Mouse (Mus musculus): Measurements from ENCODE around the gene BC005624. TPM values are rescaled to one million over a fixed set of nuclear protein-coding genes. Genes with fewer than 3 reads are reported as not detected.

Gene BC005624
- polyA plus RNA-seq (2015; fragmentation: Nextera tagmentation; extraction: Ambion mirVana): 92.3 and 95.2 TPM in 2 replicates

DNA sequence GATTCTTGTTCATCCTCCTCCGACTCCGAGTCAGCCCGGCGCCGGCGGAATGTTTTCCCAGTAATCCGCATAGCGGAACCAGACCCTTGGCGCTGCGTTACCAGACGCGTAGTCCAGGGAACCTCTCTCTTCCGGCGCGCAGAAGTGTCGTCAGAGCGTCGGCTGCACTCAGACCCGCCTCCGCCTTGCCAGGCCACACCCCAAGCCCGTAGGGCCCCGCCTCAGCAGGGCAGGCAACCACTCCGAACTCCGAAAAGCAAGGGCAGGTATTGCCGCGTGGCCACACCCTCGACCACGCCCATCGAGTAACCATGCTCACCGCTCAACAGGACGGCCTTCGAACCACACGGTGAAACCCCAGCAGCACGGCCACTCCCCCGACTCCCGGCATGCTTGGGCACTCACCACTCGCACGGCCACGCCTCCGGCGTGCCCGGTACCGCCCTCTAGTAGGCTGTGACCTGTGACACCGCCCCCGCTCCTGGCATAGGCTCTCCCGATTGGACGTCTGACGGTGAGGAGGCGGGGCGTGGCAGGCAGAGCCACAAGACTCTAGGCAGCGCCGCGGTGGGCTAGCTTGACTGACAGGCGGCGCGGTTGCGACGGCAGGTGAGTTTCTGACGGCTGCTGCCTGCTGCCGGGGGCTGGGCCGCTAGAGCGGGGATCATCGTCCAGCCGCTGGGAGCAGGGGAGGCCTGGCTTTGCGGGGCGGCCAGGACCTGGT lies at the start of gene BC005624, which contains the start of gene Usp20:
BC005624 (minus strand) TSS at position 412 of the 724 bp plus-strand sequence.
Usp20 (plus strand) TSS at position 490 of the 724 bp plus-strand sequence.
- Histone ChIP-seq H3K4me1 (replicated peaks) (peaks cover 40% of the 10 kb centered on the region), H3K27ac (replicated peaks) (peak within 1 kb of the TSS; percentile 85), H3K27me3 (no peaks in the 10 kb centered on the region), H3K9me3 (no peaks in the 10 kb centered on the region), H3K4me3 (peak within 1 kb of the TSS; percentile 85), H3K4me2 (peak within 1 kb of the TSS; percentile 86), H3K9ac (peak within 1 kb of the TSS; percentile 86), H3K36me3 (peaks cover 33% of the 10 kb centered on the region)
- WGBS: under 1% methylated on average over 66 of the region's 66 CpGs
- peak; percentile 97 for ATAC-seq (ENCODE audit: low read depth)

DNA sequence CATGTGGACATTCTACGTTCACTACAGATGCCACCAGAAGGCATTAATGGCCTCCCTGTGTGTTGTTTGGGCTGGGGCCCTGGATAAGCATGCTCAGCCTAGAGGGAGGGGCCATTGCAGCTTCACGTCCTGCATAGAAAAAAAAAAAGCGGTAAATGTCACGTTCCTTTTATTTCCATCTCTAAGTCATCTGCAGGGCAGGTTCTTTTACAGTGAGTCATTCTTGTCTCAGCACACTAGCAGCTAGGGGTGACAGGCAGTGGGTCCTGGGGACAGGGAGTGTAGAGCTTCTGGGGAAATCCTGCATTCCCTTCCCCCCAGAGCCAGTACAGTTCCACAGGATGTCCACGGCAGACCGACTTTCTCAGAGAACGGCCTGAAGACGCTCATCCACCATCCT lies 44.6 kb upstream of the BC005624 start:
- no peaks in the 10 kb centered on the region for H3K9me3 ChIP-seq
- H3K27ac ChIP-seq (replicated peaks): no peak overlapping the region
- no peaks in the 10 kb centered on the region for H3K27me3 ChIP-seq
- no peak for ATAC-seq (ENCODE audit: low read depth)
- WGBS: 76% methylated on average over 8 of the region's 8 CpGs
- no peak overlapping the region for H3K4me2 ChIP-seq
- no peaks in the 10 kb centered on the region for H3K4me1 ChIP-seq (replicated peaks)
- H3K36me3 ChIP-seq: peaks cover 54% of the 10 kb centered on the region
- no peak overlapping the region for H3K9ac ChIP-seq
- H3K4me3 ChIP-seq: no peak overlapping the region

DNA sequence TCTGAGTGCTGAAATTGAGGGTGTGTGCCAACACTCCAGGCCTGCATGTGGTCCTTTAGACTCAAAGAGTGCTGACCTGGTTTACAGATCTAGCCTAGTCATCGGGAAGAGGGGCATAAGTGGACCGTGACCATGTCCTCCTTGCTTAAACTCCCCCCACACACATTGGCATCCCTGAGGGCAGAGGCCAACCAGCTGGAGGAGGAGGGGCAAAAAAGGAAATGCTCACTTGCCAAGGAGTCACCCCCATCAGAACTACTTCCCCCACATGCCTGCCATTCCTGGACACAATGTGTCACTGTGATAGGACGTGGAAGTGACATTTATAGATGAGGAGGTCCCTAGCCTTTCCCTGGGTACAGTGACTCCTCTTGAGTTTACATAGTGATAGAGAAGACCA lies 43.5 kb upstream of the BC005624 start:
- WGBS: 77% methylated on average over 3 of the region's 3 CpGs
- no peak overlapping the region for H3K27ac ChIP-seq (replicated peaks)
- no peaks in the 10 kb centered on the region for H3K27me3 ChIP-seq
- H3K4me2 ChIP-seq: no peak overlapping the region
- H3K4me3 ChIP-seq: no peak overlapping the region
- H3K36me3 ChIP-seq: peaks cover 55% of the 10 kb centered on the region
- no peak for ATAC-seq (ENCODE audit: low read depth)
- H3K4me1 ChIP-seq (replicated peaks): no peaks in the 10 kb centered on the region
- H3K9ac ChIP-seq: no peak overlapping the region
- no peaks in the 10 kb centered on the region for H3K9me3 ChIP-seq

DNA sequence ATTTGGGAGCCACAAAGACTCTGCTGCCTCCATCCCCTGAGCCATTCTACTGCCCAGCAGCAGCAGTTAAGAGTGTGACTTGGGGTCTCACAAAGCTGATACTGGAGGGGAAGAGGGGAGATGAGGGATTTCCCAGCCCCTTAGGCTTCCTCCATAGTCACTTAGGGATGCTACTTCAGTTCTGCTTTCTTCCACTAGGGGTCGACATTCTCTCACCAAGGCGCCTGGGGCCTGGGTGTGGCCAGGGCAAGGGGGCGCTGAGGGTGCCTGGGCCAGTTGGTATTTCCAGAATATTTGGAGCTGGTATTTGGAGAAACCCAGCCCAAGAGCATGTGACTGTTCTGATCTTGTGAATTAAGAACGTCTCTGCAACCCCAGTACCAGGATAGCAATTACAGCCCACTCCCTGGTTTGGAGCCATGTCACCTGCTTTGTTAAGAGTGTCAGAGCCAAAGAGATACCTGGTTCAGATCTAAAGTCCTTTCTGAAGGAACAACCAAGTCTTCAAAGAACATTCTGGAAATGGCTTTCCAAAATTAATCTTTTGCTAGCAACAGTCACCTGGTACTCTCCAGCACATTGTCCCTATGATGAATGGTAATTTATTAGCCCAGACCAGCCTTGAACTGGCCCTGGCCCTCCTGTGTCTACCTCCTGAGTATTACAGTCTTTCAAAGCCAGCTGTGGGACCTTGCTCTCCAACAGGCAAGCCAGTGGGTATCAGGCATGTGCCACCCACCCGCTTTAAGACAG lies 42.8 kb upstream of the BC005624 start:
- Histone ChIP-seq H3K4me3 (no peak overlapping the region), H3K36me3 (peaks cover 56% of the 10 kb centered on the region), H3K9ac (no peak overlapping the region), H3K4me1 (replicated peaks) (no peaks in the 10 kb centered on the region), H3K4me2 (no peak overlapping the region), H3K27ac (replicated peaks) (no peak overlapping the region), H3K9me3 (no peaks in the 10 kb centered on the region), H3K27me3 (no peaks in the 10 kb centered on the region)
- WGBS: 23% methylated on average over 5 of the region's 5 CpGs
- peak; percentile 40 for ATAC-seq (ENCODE audit: low read depth)

DNA sequence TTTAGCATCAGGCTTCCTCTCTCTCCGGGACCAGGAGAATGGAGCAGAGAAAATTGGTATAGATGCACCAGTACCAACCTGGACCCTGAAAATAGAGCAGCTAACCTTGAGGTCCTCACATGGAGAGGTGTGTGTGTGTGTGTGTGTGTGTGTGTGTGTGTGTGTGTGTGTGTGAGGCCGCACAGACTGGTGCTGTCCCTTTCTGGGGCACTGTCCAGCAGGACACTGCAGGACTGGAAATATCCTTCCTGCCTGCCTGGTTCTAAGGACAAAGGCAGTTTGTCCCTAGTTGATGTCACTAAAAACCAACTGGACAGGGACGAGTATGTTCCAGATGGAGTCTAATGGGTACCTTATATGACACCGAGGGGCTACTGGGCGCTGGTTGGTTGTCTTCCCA lies 41.9 kb upstream of the BC005624 start:
- H3K4me2 ChIP-seq: no peak overlapping the region
- H3K9me3 ChIP-seq: no peaks in the 10 kb centered on the region
- H3K36me3 ChIP-seq: peaks cover 63% of the 10 kb centered on the region
- H3K27me3 ChIP-seq: no peaks in the 10 kb centered on the region
- 76% methylated on average over 5 of the region's 5 CpGs for WGBS
- no peak overlapping the region for H3K9ac ChIP-seq
- no peak for ATAC-seq (ENCODE audit: low read depth)
- H3K27ac ChIP-seq (replicated peaks): no peak overlapping the region
- H3K4me1 ChIP-seq (replicated peaks): no peaks in the 10 kb centered on the region
- H3K4me3 ChIP-seq: no peak overlapping the region

DNA sequence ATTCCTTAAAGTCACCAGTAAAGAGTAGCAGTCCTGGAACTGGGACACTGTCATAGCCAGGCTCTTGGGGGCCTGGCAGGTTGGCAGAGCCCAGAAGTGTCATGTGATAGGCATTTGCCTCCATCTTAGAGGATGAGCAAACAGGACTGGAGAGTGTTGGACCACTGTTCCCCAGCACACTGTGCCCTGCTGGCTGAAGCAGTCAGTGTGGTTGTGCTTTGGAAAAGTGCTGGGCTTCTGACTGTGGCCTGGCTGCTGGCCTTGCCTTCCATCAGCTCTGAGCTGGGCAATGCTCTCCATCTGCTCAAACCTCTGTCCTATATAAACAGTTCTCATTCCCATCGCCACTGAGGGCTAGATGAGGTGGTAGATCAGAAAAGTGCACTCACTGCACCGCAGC lies 38.2 kb upstream of the BC005624 start:
- Histone ChIP-seq H3K36me3 (peaks cover 74% of the 10 kb centered on the region), H3K27me3 (no peaks in the 10 kb centered on the region), H3K9ac (no peak overlapping the region), H3K4me1 (replicated peaks) (no peaks in the 10 kb centered on the region), H3K4me3 (no peak overlapping the region), H3K9me3 (no peaks in the 10 kb centered on the region), H3K4me2 (no peak overlapping the region), H3K27ac (replicated peaks) (no peak overlapping the region)
- 92% methylated on average over 2 of the region's 2 CpGs for WGBS
- no peak for ATAC-seq (ENCODE audit: low read depth)

DNA sequence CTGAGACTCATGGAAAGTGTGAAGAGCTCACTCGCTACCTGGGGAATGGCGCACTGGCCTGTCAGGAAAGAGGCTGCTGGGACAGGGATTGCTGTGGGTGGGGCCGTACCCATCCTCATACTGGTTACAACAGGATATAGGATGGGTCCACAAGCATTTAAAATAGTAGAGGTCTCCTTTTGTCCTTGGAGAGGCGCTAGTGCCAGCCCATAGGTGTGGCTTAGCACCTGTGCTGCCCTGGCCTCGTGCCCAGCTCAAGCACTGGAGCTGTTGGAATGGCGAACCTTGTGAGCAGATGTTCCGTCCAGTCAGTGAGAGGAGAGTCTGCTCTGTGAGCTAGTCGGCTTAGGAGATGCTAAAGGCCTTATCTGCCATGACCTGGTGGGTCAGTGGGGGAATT lies 37.0 kb upstream of the BC005624 start:
- no peak for ATAC-seq (ENCODE audit: low read depth)
- no peak overlapping the region for H3K4me3 ChIP-seq
- no peaks in the 10 kb centered on the region for H3K4me1 ChIP-seq (replicated peaks)
- H3K27me3 ChIP-seq: no peaks in the 10 kb centered on the region
- H3K36me3 ChIP-seq: peaks cover 81% of the 10 kb centered on the region
- 89% methylated on average over 8 of the region's 8 CpGs for WGBS
- no peaks in the 10 kb centered on the region for H3K9me3 ChIP-seq
- H3K4me2 ChIP-seq: no peak overlapping the region
- H3K27ac ChIP-seq (replicated peaks): no peak overlapping the region
- no peak overlapping the region for H3K9ac ChIP-seq

DNA sequence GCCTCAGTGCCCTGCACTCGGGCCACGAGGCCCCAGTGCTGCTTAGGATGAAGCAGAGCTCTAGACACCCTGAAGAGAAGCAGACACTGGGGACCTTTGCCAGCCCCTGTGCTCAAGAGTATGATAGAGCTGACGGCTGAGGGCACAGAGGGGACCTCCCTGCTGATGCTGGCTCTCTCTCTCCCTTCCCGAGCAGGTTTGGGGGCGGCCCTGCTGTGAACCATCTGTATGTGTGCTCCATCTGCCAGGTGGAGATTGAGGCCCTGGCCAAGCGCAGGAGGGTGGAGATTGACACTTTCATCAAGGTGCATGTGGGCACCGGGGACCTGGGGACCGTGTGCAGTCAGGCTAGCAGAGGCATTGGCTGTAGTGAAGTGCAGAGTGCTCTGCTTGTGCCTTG lies 36.5 kb upstream of the BC005624 start:
- Histone ChIP-seq H3K4me2 (no peak overlapping the region), H3K4me3 (no peak overlapping the region), H3K36me3 (peaks cover 82% of the 10 kb centered on the region), H3K9me3 (no peaks in the 10 kb centered on the region), H3K27ac (replicated peaks) (no peak overlapping the region), H3K4me1 (replicated peaks) (no peaks in the 10 kb centered on the region), H3K27me3 (no peaks in the 10 kb centered on the region), H3K9ac (no peak overlapping the region)
- ATAC-seq (ENCODE audit: low read depth): no peak
- 81% methylated on average over 8 of the region's 8 CpGs for WGBS

DNA sequence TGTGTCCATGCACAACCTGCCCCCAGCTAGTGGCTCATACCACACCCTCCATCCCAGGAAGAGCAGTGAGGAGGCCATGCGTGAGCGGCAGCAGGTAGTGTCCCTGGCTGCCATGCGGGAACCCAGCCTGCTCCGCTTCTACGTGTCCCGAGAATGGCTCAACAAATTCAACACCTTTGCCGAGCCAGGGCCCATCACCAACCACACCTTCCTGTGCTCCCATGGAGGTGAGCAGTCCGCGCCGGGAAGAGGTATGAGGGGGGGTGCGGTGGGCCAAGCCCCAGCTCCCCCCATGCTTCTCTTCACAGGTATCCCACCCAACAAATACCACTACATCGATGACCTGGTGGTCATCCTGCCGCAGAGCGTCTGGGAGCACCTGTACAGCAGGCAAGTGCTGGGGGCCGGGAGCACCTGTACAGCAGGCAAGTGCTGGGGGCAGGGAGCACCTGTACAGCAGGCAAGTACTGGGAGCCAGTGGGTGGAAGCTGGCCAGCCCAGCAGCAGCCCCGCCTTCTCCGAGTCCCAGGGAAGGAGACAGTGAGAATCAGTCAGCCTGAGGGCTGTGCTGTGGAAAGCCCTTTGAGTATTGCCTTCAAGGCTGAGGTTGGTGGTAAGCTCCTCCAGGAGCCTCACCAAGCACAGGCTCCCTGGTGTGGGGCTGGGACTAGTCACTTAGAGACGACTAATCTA lies 35.8 kb upstream of the BC005624 start:
- Histone ChIP-seq H3K36me3 (peaks cover 88% of the 10 kb centered on the region), H3K9ac (no peak overlapping the region), H3K9me3 (no peaks in the 10 kb centered on the region), H3K27me3 (no peaks in the 10 kb centered on the region), H3K4me1 (replicated peaks) (no peaks in the 10 kb centered on the region), H3K4me3 (no peak overlapping the region), H3K4me2 (no peak overlapping the region), H3K27ac (replicated peaks) (no peak overlapping the region)
- ATAC-seq (ENCODE audit: low read depth): no peak
- WGBS: 94% methylated on average over 18 of the region's 18 CpGs

DNA sequence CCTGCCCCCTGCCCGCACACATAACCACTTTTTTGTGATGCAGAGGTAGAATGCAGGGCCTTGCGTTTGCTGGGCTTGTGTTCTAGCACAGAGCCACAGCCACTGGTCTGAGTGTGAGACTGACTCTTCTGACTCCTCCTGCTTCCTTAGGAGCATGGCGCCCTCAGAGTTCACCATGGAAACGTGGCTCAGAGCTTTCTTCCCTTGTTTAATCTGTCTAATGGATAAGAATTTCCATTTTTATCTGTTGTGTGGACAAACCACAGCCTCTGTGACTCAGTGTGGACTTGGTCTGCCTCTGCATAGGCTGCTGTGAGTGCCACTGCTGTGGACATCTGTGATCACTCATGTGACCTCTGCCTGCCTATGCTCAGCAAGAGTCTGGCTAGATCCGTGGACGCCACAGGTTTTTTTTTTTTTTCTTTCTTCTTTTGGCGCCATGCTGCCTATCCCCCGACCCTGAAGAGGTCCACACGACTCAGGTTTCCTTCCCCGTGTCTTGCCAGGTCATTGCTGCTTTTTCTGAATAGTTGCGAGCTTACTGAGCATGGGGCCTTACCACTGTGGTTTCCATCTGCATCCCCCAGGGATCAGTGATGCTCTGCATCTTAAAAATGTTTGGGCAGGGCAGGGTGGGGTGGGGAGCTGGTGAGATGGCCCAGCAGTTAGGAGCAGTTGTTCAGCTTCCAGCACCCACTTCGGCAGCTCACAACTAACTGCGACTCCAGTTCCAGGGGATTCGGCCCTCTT lies 31.5 kb upstream of the BC005624 start:
- no peak overlapping the region for H3K9ac ChIP-seq
- H3K36me3 ChIP-seq: peaks cover 87% of the 10 kb centered on the region
- no peak overlapping the region for H3K4me2 ChIP-seq

DNA sequence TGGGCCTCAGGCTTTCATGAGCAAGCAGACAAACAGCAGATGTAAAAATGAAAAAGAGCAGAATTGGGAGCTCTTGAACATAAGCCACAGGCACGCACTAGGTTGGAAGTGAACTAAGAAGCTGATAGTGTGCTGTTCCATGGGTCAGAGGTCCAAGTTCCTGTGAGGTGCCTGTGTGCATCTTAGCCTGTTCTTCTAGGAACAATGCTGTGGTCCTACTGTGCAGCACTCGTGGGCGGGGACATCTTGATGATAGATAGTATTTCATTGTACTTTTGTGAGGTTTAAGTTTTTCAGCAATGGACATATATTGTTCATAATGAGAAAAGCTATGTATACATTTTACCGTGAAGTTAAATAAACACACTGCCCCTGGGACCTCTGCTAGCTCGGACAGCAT lies 25.2 kb upstream of the BC005624 start:
- 84% methylated on average over 5 of the region's 5 CpGs for WGBS
- no peak overlapping the region for H3K9ac ChIP-seq
- 0 out of 2 replicates have a peak overlapping the region, but pooled peaks have one; percentile 28 for H3K27ac ChIP-seq (replicated peaks)
- H3K36me3 ChIP-seq: peaks cover 90% of the 10 kb centered on the region
- H3K9me3 ChIP-seq: no peaks in the 10 kb centered on the region
- no peak for ATAC-seq (ENCODE audit: low read depth)
- no peak overlapping the region for H3K4me2 ChIP-seq
- peaks cover 15% of the 10 kb centered on the region; the same call in 1 of the 2 replicates for H3K4me1 ChIP-seq (replicated peaks)
- no peaks in the 10 kb centered on the region for H3K27me3 ChIP-seq
- H3K4me3 ChIP-seq: no peak overlapping the region

More for the DNA sequence above, 31.5 kb upstream of the BC005624 start:
- Histone ChIP-seq H3K4me1 (replicated peaks) (no peaks in the 10 kb centered on the region), H3K9me3 (no peaks in the 10 kb centered on the region), H3K27me3 (no peaks in the 10 kb centered on the region), H3K4me3 (no peak overlapping the region), H3K27ac (replicated peaks) (no peak overlapping the region)
- ATAC-seq (ENCODE audit: low read depth): no peak
- WGBS: 77% methylated on average over 14 of the region's 14 CpGs

Data from neural tube, embryonic 13.5 days (tissue).